Mouse (Mus musculus): ENCODE results near the gene Tgm7.

GRCm38 (mm10) chr2:121128865-121129620 lies 19.4 kb upstream of the Tgm7 start:
- TF ChIP-seq UBTF (IDR thresholded peaks at IDR 0.05; ENCODE audit: low read depth, low read length) = no peak
- no peak for TF ChIP-seq CTCF (conservative IDR thresholded peaks at IDR 0.05 in 1 of 2, IDR thresholded peaks at IDR 0.05 in 1 of 2; ENCODE audit: low read depth in 2 of 2, low read length in 2 of 2)
- TF ChIP-seq POLR2A (IDR thresholded peaks at IDR 0.05; ENCODE audit: low read depth, low read length) = no peak
- TF ChIP-seq EP300 (IDR thresholded peaks at IDR 0.05; ENCODE audit: low read length) = no peak
- no peak for TF ChIP-seq JUN (IDR thresholded peaks at IDR 0.05; ENCODE audit: insufficient read depth, low read depth, low read length)
- TF ChIP-seq ZC3H11A (IDR thresholded peaks at IDR 0.05; ENCODE audit: low read depth, low read length) = no peak
